In genomic region chr9:96952310-96952975, GRCm38 (mm10) we compare ENCODE assay signal across 9 mouse cellular contexts. TPM values are rescaled to one million over a fixed set of nuclear protein-coding genes. Genes with fewer than 3 reads are reported as not detected.
DNase-seq lines count a peak whose midpoint lies in the region; ATAC-seq lines count a peak whose summit lies in the region.
"Had no signal": no experiment of that assay in that cellular context is flagged by ENCODE, and none has a peak within 500 bp of the region (broad histone marks: within the 10 kb centered on the region; RNA-seq: fewer than 3 reads in every experiment).

No protein-coding gene starts in this region.

- ATAC-seq in hindbrain, embryonic 12.5 days (ENCODE audit: low FRiP score): no peak
- ATAC-seq in stomach, embryonic 16.5 days (ENCODE audit: insufficient read depth, low FRiP score): 0 out of 2 replicates have a peak, but pooled peaks have one; percentile 39
- ATAC-seq in hindbrain, embryonic 13.5 days (ENCODE audit: low FRiP score): no peak

- H3K9me3 ChIP-seq in hindbrain, embryonic 10.5 days: no peaks in the 10 kb centered on the region
- no peaks in the 10 kb centered on the region for H3K9me3 ChIP-seq in hindbrain, embryonic 12.5 days (replicated peaks)
- no peaks in the 10 kb centered on the region for H3K9me3 ChIP-seq in embryonic facial prominence, embryonic 10.5 days
- H3K9me3 ChIP-seq in stomach, embryonic 16.5 days (replicated peaks; ENCODE audit: control insufficient read depth, low read length): no peaks in the 10 kb centered on the region
- H3K9me3 ChIP-seq in hindbrain, embryonic 13.5 days: no peaks in the 10 kb centered on the region

- DNase-seq in hindbrain, embryonic 10.5 days (ENCODE audit: low spot score): no peak
- peak; percentile 48 for DNase-seq in right cerebral cortex, adult 18-20 months
- no peak for DNase-seq in right cerebral cortex, postnatal 4 days
- DNase-seq in embryonic facial prominence, embryonic 10.5 days (ENCODE audit: low spot score): no peak
- no peak for DNase-seq in cerebellum, adult 9-10 months
- DNase-seq: cerebellum, postnatal 14 days had no signal

- H3K36me3 ChIP-seq in hindbrain, embryonic 10.5 days: peaks cover 49% of the 10 kb centered on the region
- H3K36me3 ChIP-seq in hindbrain, embryonic 12.5 days: no peaks in the 10 kb centered on the region
- peaks cover 25% of the 10 kb centered on the region for H3K36me3 ChIP-seq in embryonic facial prominence, embryonic 10.5 days (replicated peaks)
- no peaks in the 10 kb centered on the region for H3K36me3 ChIP-seq in stomach, embryonic 16.5 days (ENCODE audit: control insufficient read depth, insufficient read depth, low read length)
- H3K36me3 ChIP-seq in hindbrain, embryonic 13.5 days: no peaks in the 10 kb centered on the region

- no peak overlapping the region for H3K4me3 ChIP-seq in hindbrain, embryonic 10.5 days
- H3K4me3 ChIP-seq in hindbrain, embryonic 12.5 days: no peak overlapping the region
- H3K4me3 ChIP-seq in embryonic facial prominence, embryonic 10.5 days: no peak overlapping the region
- H3K4me3 ChIP-seq in stomach, embryonic 16.5 days (replicated peaks; ENCODE audit: low read length): no peak overlapping the region
- no peak overlapping the region for H3K4me3 ChIP-seq in hindbrain, embryonic 13.5 days

- no peak overlapping the region for H3K9ac ChIP-seq in hindbrain, embryonic 12.5 days
- no peak overlapping the region for H3K9ac ChIP-seq in stomach, embryonic 16.5 days (ENCODE audit: low read length)
- no peak overlapping the region for H3K9ac ChIP-seq in hindbrain, embryonic 13.5 days

- H3K27me3 ChIP-seq in hindbrain, embryonic 10.5 days (ENCODE audit: insufficient read depth, poor library complexity, severe bottlenecking): no peaks in the 10 kb centered on the region
- H3K27me3 ChIP-seq in hindbrain, embryonic 12.5 days: no peaks in the 10 kb centered on the region
- peaks cover 15% of the 10 kb centered on the region; the same call in 1 of the 2 replicates for H3K27me3 ChIP-seq in embryonic facial prominence, embryonic 10.5 days (replicated peaks; ENCODE audit: low read depth, poor library complexity, severe bottlenecking)
- no peaks in the 10 kb centered on the region for H3K27me3 ChIP-seq in stomach, embryonic 16.5 days (ENCODE audit: control insufficient read depth, insufficient read depth, low read length)
- H3K27me3 ChIP-seq in hindbrain, embryonic 13.5 days: no peaks in the 10 kb centered on the region

- no peak overlapping the region for H3K4me2 ChIP-seq in hindbrain, embryonic 12.5 days (replicated peaks)
- no peak overlapping the region for H3K4me2 ChIP-seq in stomach, embryonic 16.5 days (ENCODE audit: low read depth, low read length)
- no peak overlapping the region for H3K4me2 ChIP-seq in hindbrain, embryonic 13.5 days

- peaks cover 95% of the 10 kb centered on the region for H3K4me1 ChIP-seq in hindbrain, embryonic 10.5 days (replicated peaks)
- H3K4me1 ChIP-seq in hindbrain, embryonic 12.5 days: peaks cover 74% of the 10 kb centered on the region
- peaks cover 88% of the 10 kb centered on the region for H3K4me1 ChIP-seq in embryonic facial prominence, embryonic 10.5 days
- peaks cover 8% of the 10 kb centered on the region; the same call in 1 of the 2 replicates for H3K4me1 ChIP-seq in stomach, embryonic 16.5 days (ENCODE audit: control insufficient read depth, insufficient read depth, low read length)
- peaks cover 73% of the 10 kb centered on the region for H3K4me1 ChIP-seq in hindbrain, embryonic 13.5 days (replicated peaks)

- WGBS in hindbrain, embryonic 10.5 days: 77% methylated on average over 9 of the region's 9 CpGs
- WGBS in hindbrain, embryonic 12.5 days: 66% methylated on average over 9 of the region's 9 CpGs
- 80% methylated on average over 9 of the region's 9 CpGs for WGBS in embryonic facial prominence, embryonic 10.5 days
- 28% methylated on average over 9 of the region's 9 CpGs for WGBS in stomach, embryonic 16.5 days
- 57% methylated on average over 9 of the region's 9 CpGs for WGBS in hindbrain, embryonic 13.5 days

- 0 out of 2 replicates have a peak overlapping the region, but pooled peaks have one; percentile 12 for H3K27ac ChIP-seq in hindbrain, embryonic 10.5 days
- H3K27ac ChIP-seq in hindbrain, embryonic 12.5 days: no peak overlapping the region; the same call in 1 of the 2 replicates
- 0 out of 2 replicates have a peak overlapping the region, but pooled peaks have one; percentile 30 for H3K27ac ChIP-seq in embryonic facial prominence, embryonic 10.5 days (replicated peaks)
- peak overlapping the region; percentile 16; the same call in 1 of the 2 replicates for H3K27ac ChIP-seq in stomach, embryonic 16.5 days (ENCODE audit: low read length)
- H3K27ac ChIP-seq in hindbrain, embryonic 13.5 days: no peak overlapping the region

RNA-seq across cellular contexts. Expression of gene Pxylp1, which starts 60.0 kb away (rescaled TPM):
- polyA plus RNA-seq in hindbrain, embryonic 10.5 days (2016; fragmentation: Nextera tagmentation; extraction: Ambion mirVana): 28.5 and 33.1 TPM in 2 replicates
- polyA plus RNA-seq in hindbrain, embryonic 12.5 days (2016; fragmentation: Nextera tagmentation; extraction: Ambion mirVana): 56.9 and 59.9 TPM in 2 replicates
- 16.7 and 17.5 TPM in 2 replicates for polyA plus RNA-seq in embryonic facial prominence, embryonic 10.5 days (2016; fragmentation: Nextera tagmentation; extraction: Ambion mirVana)
- 28.9 and 33.1 TPM in 2 replicates for polyA plus RNA-seq in stomach, embryonic 16.5 days (2015; fragmentation: Nextera tagmentation; extraction: Ambion mirVana)
- polyA plus RNA-seq in hindbrain, embryonic 13.5 days (2015; fragmentation: Nextera tagmentation; extraction: Ambion mirVana): 55.7 and 57.4 TPM in 2 replicates

Comparison
In these comparisons a context has a peak if more than half of its experiments do, and no peak if none do; other contexts are left out.
1. H3K27ac ChIP-seq: peak in hindbrain, embryonic 10.5 days (single experiment), embryonic facial prominence, embryonic 10.5 days (single experiment) and stomach, embryonic 16.5 days (single experiment); none in hindbrain, embryonic 12.5 days (single experiment) and hindbrain, embryonic 13.5 days (single experiment).